Mouse (Mus musculus): Measurements from ENCODE around the gene Tsen15. TPM values are rescaled to one million over a fixed set of nuclear protein-coding genes. Genes with fewer than 3 reads are reported as not detected.
A peak's percentile ranks its signal among the peaks of the same experiment; 100 is the strongest.

Gene Tsen15
- 38.5 and 42.3 TPM in 2 replicates for polyA plus RNA-seq (2015; fragmentation: Nextera tagmentation; extraction: Ambion mirVana)

DNA sequence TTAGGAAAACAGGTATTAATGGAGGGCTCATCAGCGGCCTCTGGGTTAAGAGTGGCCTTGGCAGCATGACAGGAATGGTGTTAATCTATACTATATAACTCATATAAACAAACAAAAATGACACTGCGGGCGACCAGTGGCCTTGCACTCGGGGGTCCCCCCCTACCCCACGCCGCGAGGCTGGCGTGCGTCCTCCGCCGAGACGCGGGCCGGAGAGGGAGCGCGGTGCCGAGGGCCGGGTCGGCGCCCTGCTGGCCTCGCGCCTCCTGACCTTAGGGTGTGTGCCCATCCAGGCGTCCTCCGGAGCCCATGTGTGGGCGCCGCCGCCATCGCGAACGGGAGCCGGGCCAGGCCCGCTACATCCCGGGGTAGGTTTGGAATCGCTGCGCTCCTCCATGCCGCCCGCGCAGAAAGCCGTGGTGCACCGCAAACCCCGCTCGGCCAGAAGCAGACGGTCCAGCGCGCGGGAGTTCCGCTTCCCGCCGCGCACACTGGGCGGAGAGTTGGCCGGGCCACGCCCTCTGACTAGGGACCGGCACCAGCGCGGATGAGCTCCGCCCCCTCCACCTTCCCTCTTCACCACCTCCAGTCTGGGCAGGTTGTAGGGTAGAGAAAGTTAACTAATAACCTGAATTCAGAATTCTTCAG lies at the start of gene Tsen15:
Gene Tsen15 (minus strand): TSS at position 501 of the 648 bp plus-strand sequence.
- 0 out of 2 replicates have a peak within 1 kb of the TSS, but pooled peaks have one; percentile 8 for H3K27ac ChIP-seq (ENCODE audit: low read length)
- peaks cover 5% of the 10 kb centered on the region for H3K4me1 ChIP-seq (replicated peaks; ENCODE audit: control insufficient read depth, insufficient read depth, low read length)
- peak; percentile 97 for ATAC-seq
- peak within 1 kb of the TSS; percentile 83 for H3K9ac ChIP-seq (replicated peaks; ENCODE audit: low read depth, low read length)
- WGBS, result under 1% methylated on average over 57 of the region's 57 CpGs
- H3K9me3 ChIP-seq (ENCODE audit: control insufficient read depth, low read length), result no peaks in the 10 kb centered on the region
- H3K36me3 ChIP-seq (ENCODE audit: control insufficient read depth, insufficient read depth), result no peaks in the 10 kb centered on the region
- peak within 1 kb of the TSS; percentile 81 for H3K4me2 ChIP-seq (ENCODE audit: low read length)
- peak within 1 kb of the TSS; percentile 85 for H3K4me3 ChIP-seq (replicated peaks; ENCODE audit: low read length)
- no peaks in the 10 kb centered on the region for H3K27me3 ChIP-seq (replicated peaks; ENCODE audit: control insufficient read depth, insufficient read depth, low read length)

DNA sequence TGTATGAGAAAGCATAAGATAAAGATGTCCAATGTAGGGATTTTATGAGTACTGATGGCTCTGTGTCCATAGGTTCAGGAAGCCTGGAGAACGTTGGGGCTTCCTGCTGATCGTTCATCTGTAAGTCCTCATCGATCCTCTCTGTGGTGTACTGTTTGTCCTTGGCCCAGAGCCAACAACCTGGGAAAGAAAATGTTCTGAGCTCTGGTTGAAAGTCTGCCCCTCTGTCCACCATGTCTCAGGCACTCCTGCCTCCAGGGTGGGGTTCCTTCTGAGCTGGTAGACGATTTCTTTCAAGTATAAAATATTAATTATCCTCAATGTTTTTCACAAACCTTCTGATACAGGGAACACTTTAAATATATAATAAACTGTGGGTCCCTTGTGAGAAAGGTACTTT lies 47.7 kb upstream of the Tsen15 start:
- no peak for ATAC-seq
- Histone ChIP-seq H3K9me3 (ENCODE audit: control insufficient read depth, low read length) (no peaks in the 10 kb centered on the region), H3K27ac (ENCODE audit: low read length) (no peak overlapping the region), H3K4me3 (replicated peaks; ENCODE audit: low read length) (no peak overlapping the region), H3K36me3 (ENCODE audit: control insufficient read depth, insufficient read depth) (no peaks in the 10 kb centered on the region), H3K4me2 (ENCODE audit: low read length) (no peak overlapping the region), H3K4me1 (replicated peaks; ENCODE audit: control insufficient read depth, insufficient read depth, low read length) (no peaks in the 10 kb centered on the region), H3K9ac (replicated peaks; ENCODE audit: low read depth, low read length) (no peak overlapping the region), H3K27me3 (replicated peaks; ENCODE audit: control insufficient read depth, insufficient read depth, low read length) (no peaks in the 10 kb centered on the region)
- WGBS, result 79% methylated on average over 4 of the region's 4 CpGs

DNA sequence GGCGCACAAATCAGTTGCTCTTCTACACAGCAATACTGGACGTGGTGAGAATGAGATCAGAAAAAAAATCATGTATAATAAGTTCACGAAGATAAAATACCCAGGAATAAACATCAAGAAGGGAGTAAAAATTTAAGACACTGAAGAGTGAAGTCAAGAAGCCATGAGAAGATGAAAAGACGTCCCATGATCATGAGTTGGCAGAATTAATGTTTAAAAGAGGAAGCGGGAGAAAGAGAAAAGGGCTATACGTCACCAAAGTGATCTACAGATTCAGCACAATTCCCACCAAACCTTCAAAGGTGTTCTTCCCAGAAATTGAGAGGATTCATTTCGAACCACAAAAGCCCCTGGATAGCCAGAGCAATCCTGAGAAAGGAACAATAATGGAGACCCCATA lies 43.3 kb upstream of the Tsen15 start:
- Histone ChIP-seq H3K9ac (replicated peaks; ENCODE audit: low read depth, low read length) (no peak overlapping the region), H3K4me2 (ENCODE audit: low read length) (no peak overlapping the region), H3K27ac (ENCODE audit: low read length) (no peak overlapping the region), H3K9me3 (ENCODE audit: control insufficient read depth, low read length) (no peaks in the 10 kb centered on the region), H3K4me3 (replicated peaks; ENCODE audit: low read length) (no peak overlapping the region), H3K4me1 (replicated peaks; ENCODE audit: control insufficient read depth, insufficient read depth, low read length) (0 out of 2 replicates have a peak, but pooled peaks cover 3% of the 10 kb centered on the region), H3K36me3 (ENCODE audit: control insufficient read depth, insufficient read depth) (no peaks in the 10 kb centered on the region), H3K27me3 (replicated peaks; ENCODE audit: control insufficient read depth, insufficient read depth, low read length) (no peaks in the 10 kb centered on the region)
- 93% methylated on average over 7 of the region's 7 CpGs for WGBS
- no peak for ATAC-seq

DNA sequence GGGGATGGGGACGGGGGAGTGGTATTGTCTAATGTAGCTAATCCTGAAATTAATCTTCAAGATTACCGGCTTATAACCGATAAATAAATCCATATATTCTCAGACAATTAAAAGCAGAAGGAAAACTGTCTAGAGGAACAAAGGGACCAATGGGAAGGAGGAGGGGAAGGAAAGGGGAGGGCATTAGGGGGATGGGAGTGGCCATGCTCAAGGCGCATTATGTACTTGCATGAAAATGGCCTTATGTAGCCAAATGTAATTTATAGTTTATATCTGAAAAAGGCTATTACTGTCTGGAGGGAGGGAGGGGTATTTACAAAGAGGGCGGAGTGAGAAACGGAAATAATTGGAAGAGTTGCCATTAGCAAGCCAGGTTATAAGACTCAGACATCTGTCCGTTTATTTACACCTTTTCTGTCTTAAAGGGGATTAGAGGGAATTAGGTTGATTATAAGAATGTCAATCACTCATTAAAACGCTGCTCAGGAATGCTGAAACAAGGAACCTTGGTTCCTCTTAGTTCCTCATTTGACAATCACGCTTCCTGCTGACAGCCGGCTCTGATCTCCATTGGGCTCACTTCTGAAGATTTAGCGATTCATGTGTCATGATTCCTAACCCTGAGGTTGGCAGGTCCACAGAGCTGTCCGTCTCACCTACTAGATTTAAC lies 41.6 kb upstream of the Tsen15 start:
- ATAC-seq, result peak; percentile 62
- H3K27me3 ChIP-seq (replicated peaks; ENCODE audit: control insufficient read depth, insufficient read depth, low read length), result no peaks in the 10 kb centered on the region
- H3K9ac ChIP-seq (replicated peaks; ENCODE audit: low read depth, low read length), result 0 out of 2 replicates have a peak overlapping the region, but pooled peaks have one; percentile 5
- WGBS, result 26% methylated on average over 12 of the region's 12 CpGs
- peak overlapping the region; percentile 39 for H3K4me2 ChIP-seq (ENCODE audit: low read length)
- H3K27ac ChIP-seq (ENCODE audit: low read length), result no peak overlapping the region
- 0 out of 2 replicates have a peak overlapping the region, but pooled peaks have one; percentile 10 for H3K4me3 ChIP-seq (replicated peaks; ENCODE audit: low read length)
- H3K4me1 ChIP-seq (replicated peaks; ENCODE audit: control insufficient read depth, insufficient read depth, low read length), result 0 out of 2 replicates have a peak, but pooled peaks cover 3% of the 10 kb centered on the region
- no peaks in the 10 kb centered on the region for H3K9me3 ChIP-seq (ENCODE audit: control insufficient read depth, low read length)
- no peaks in the 10 kb centered on the region for H3K36me3 ChIP-seq (ENCODE audit: control insufficient read depth, insufficient read depth)

DNA sequence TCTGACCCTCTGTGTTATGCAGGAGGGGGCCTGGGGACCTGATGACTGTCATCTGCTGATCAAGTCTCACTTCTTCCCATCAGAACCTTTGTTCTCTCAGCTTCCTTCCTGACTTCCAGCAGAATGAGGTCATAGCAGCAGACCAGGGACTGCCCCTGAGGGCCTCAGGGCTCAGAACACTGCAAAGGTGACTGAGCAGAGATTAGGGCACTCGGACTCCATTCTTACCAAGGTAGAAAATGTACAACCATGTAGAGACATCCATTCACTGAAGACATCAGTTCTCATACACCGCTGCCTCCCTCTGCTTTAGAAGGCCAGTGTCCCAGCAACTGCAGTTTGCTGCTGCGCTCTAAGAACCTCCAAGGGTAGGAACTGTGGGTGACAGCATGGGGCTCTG lies 36.6 kb upstream of the Tsen15 start:
- H3K4me3 ChIP-seq (replicated peaks; ENCODE audit: low read length), result no peak overlapping the region
- no peak for ATAC-seq
- H3K9ac ChIP-seq (replicated peaks; ENCODE audit: low read depth, low read length), result no peak overlapping the region
- no peaks in the 10 kb centered on the region for H3K9me3 ChIP-seq (ENCODE audit: control insufficient read depth, low read length)
- WGBS, result 93% methylated on average over 3 of the region's 3 CpGs
- H3K27me3 ChIP-seq (replicated peaks; ENCODE audit: control insufficient read depth, insufficient read depth, low read length), result no peaks in the 10 kb centered on the region
- H3K27ac ChIP-seq (ENCODE audit: low read length), result no peak overlapping the region
- H3K4me1 ChIP-seq (replicated peaks; ENCODE audit: control insufficient read depth, insufficient read depth, low read length), result no peaks in the 10 kb centered on the region
- no peak overlapping the region for H3K4me2 ChIP-seq (ENCODE audit: low read length)
- no peaks in the 10 kb centered on the region for H3K36me3 ChIP-seq (ENCODE audit: control insufficient read depth, insufficient read depth)

DNA sequence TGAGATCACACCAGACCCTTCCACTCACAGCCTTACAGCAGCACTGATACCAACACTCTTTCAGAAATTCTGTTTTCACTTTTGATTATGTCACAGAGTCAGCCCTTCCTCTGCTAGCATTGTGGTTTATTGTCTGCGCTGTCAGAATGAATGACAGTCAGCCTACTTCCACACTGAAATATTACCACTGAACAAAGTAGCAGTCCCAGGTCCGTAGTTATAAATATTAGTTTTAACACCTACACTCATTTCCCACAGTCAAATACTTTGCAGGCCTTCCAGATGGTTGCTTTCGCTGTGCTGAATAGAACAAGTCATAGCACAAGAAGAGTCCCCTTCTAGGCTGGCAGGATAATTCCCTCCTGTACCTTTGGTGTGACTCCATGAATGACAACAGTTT lies 35.8 kb upstream of the Tsen15 start:
- Histone ChIP-seq H3K4me2 (ENCODE audit: low read length) (no peak overlapping the region), H3K9ac (replicated peaks; ENCODE audit: low read depth, low read length) (no peak overlapping the region), H3K4me3 (replicated peaks; ENCODE audit: low read length) (no peak overlapping the region), H3K36me3 (ENCODE audit: control insufficient read depth, insufficient read depth) (no peaks in the 10 kb centered on the region), H3K9me3 (ENCODE audit: control insufficient read depth, low read length) (no peaks in the 10 kb centered on the region), H3K4me1 (replicated peaks; ENCODE audit: control insufficient read depth, insufficient read depth, low read length) (no peaks in the 10 kb centered on the region), H3K27ac (ENCODE audit: low read length) (no peak overlapping the region), H3K27me3 (replicated peaks; ENCODE audit: control insufficient read depth, insufficient read depth, low read length) (no peaks in the 10 kb centered on the region)
- 74% methylated on average over 3 of the region's 3 CpGs for WGBS
- 0 out of 2 replicates have a peak, but pooled peaks have one; percentile 31 for ATAC-seq

DNA sequence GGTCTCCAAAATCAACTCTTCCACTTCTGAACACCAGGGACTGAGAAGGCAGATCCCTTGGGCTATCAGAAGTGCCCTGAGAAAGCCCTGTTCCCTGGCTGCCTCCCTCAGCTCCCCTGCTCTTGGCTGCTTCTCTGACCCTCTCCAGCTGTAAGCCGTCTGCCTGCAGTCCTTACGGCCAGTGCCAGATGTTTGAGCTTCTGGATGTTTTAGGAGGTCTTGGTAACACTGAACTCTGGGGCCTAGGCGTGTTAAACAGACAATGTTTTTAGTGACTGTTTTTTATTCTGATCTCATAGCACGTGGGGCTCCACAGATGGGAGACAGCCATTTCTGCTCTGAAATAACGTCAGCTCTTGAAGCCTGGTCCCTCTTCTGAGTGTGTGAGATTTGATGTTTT lies 31.1 kb upstream of the Tsen15 start:
- Histone ChIP-seq H3K27me3 (replicated peaks; ENCODE audit: control insufficient read depth, insufficient read depth, low read length) (no peaks in the 10 kb centered on the region), H3K27ac (ENCODE audit: low read length) (no peak overlapping the region), H3K36me3 (ENCODE audit: control insufficient read depth, insufficient read depth) (no peaks in the 10 kb centered on the region), H3K4me1 (replicated peaks; ENCODE audit: control insufficient read depth, insufficient read depth, low read length) (peaks cover 3% of the 10 kb centered on the region; the same call in 1 of the 2 replicates), H3K4me2 (ENCODE audit: low read length) (no peak overlapping the region), H3K4me3 (replicated peaks; ENCODE audit: low read length) (no peak overlapping the region), H3K9me3 (ENCODE audit: control insufficient read depth, low read length) (no peaks in the 10 kb centered on the region), H3K9ac (replicated peaks; ENCODE audit: low read depth, low read length) (no peak overlapping the region)
- WGBS, result 51% methylated on average over 5 of the region's 5 CpGs
- ATAC-seq, result no peak

DNA sequence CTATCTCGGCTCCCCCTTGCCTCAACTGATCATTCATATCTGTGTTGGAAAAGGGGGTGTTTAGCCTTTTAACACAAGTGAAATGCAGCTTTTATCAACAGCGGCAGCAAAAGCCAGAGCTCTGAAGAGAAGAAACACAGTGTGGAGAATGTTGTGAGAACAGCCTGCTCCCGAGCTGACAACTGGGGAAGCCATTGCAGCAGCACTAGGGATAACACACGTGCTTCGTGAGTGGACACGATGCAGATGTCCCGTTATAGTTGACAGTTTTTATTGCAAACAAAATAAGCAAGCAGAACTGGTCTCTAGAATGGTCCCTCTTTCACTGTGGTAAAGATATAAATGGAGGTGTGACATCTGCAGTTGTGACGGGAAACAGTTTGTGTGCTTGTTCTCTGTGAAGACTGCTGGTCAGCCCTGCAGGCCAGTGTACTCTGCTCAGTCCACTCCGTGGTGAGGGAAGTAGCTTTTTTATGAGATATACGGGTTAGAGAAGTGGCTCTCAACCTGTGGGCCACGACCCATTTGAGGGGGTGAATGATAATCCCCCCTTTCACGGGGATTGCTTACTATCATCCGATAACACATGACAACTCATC lies 29.9 kb upstream of the Tsen15 start:
- H3K9ac ChIP-seq (replicated peaks; ENCODE audit: low read depth, low read length), result no peak overlapping the region
- no peak overlapping the region for H3K27ac ChIP-seq (ENCODE audit: low read length)
- no peak overlapping the region for H3K4me3 ChIP-seq (replicated peaks; ENCODE audit: low read length)
- H3K27me3 ChIP-seq (replicated peaks; ENCODE audit: control insufficient read depth, insufficient read depth, low read length), result no peaks in the 10 kb centered on the region
- WGBS, result 83% methylated on average over 13 of the region's 13 CpGs
- no peaks in the 10 kb centered on the region for H3K36me3 ChIP-seq (ENCODE audit: control insufficient read depth, insufficient read depth)
- peaks cover 3% of the 10 kb centered on the region; the same call in 1 of the 2 replicates for H3K4me1 ChIP-seq (replicated peaks; ENCODE audit: control insufficient read depth, insufficient read depth, low read length)
- H3K9me3 ChIP-seq (ENCODE audit: control insufficient read depth, low read length), result no peaks in the 10 kb centered on the region
- no peak for ATAC-seq
- no peak overlapping the region for H3K4me2 ChIP-seq (ENCODE audit: low read length)

DNA sequence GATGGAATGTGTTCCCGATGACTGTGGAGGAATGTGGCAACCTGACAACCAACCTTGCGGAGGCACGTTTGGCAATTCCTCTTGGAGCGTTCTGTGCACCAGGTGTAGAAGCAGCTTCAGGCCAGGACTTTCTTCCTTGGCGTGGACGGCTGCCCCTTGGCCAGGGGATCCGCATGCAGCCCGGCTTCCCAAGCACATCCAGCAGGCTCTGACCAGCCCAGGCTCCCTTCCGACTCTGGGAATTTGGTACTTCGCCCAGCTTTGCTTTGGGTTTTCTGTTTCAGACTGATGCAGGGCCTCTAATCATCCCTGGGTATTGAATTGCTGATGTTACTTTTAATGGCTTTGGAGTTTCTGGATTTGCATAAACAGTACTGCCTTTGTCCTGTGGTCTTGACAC lies 28.0 kb upstream of the Tsen15 start:
- WGBS, result 64% methylated on average over 10 of the region's 10 CpGs
- Histone ChIP-seq H3K4me3 (replicated peaks; ENCODE audit: low read length) (no peak overlapping the region), H3K9ac (replicated peaks; ENCODE audit: low read depth, low read length) (no peak overlapping the region), H3K4me1 (replicated peaks; ENCODE audit: control insufficient read depth, insufficient read depth, low read length) (peaks cover 9% of the 10 kb centered on the region), H3K36me3 (ENCODE audit: control insufficient read depth, insufficient read depth) (no peaks in the 10 kb centered on the region), H3K9me3 (ENCODE audit: control insufficient read depth, low read length) (no peaks in the 10 kb centered on the region), H3K27ac (ENCODE audit: low read length) (no peak overlapping the region), H3K27me3 (replicated peaks; ENCODE audit: control insufficient read depth, insufficient read depth, low read length) (no peaks in the 10 kb centered on the region), H3K4me2 (ENCODE audit: low read length) (no peak overlapping the region)
- peak; percentile 63; the same call in 1 of the 2 replicates for ATAC-seq
